Mouse (Mus musculus) C2C12 (cell line): Measurements from ENCODE around the gene Zfp277. TPM values are rescaled to one million over a fixed set of nuclear protein-coding genes. Genes with fewer than 3 reads are reported as not detected.

Experiments
- H3K27me3 ChIP-seq: one replicate; pipeline ENCODE4 v1.6.1; 2011; ENCODE audit not compliant: control insufficient read depth, insufficient read depth, insufficient read length
- H3K36me3 ChIP-seq: one replicate; pipeline ENCODE4 v1.6.1; 2011; ENCODE audit not compliant: control insufficient read depth, insufficient read depth
- H3K4me3 ChIP-seq: one replicate; pipeline ENCODE4 v1.5.1; 2011; ENCODE audit warnings: mild to moderate bottlenecking, control low read depth; ENCODE audit not compliant: poor library complexity, insufficient read depth, severe bottlenecking
- H3K79me2 ChIP-seq: one replicate; pipeline ENCODE4 v1.6.1; 2011; ENCODE audit not compliant: control insufficient read depth, insufficient read depth
- H3K79me3 ChIP-seq: one replicate; pipeline ENCODE4 v1.6.1; 2011; ENCODE audit warnings: low read depth, control low read depth
- H3ac ChIP-seq: one replicate; pipeline ENCODE3; 2011; ENCODE audit warnings: low read depth; ENCODE audit not compliant: control insufficient read depth, insufficient read length
- CEBPB ChIP-seq: IDR thresholded peaks from one replicate; pipeline ENCODE4 v1.6.1; 2011; ENCODE audit warnings: low read depth, mild to moderate bottlenecking, control low read depth, moderate library complexity
- CTCF ChIP-seq: IDR thresholded peaks from one replicate; pipeline ENCODE4 v1.5.1; 2011; ENCODE audit not compliant: control insufficient read depth, insufficient read depth, insufficient read length
- FOSL1 ChIP-seq: IDR thresholded peaks from one replicate; pipeline ENCODE4 v1.8.0; 2011; ENCODE audit warnings: mild to moderate bottlenecking, low read length; ENCODE audit not compliant: poor library complexity, insufficient read depth, severe bottlenecking
- MAX ChIP-seq: IDR thresholded peaks from one replicate; pipeline ENCODE4 v1.6.1; 2011; ENCODE audit warnings: mild to moderate bottlenecking, control low read depth
- MYOD1 ChIP-seq: IDR thresholded peaks from one replicate; pipeline ENCODE4 v1.6.1; 2011; ENCODE audit warnings: low read depth; ENCODE audit not compliant: control insufficient read depth, insufficient read length
- MYOG ChIP-seq: IDR thresholded peaks from one replicate; pipeline ENCODE4 v1.6.1; 2011; ENCODE audit not compliant: control insufficient read depth, insufficient read length; ENCODE audit errors: extremely low read depth
- USF1 ChIP-seq: IDR thresholded peaks from one replicate; pipeline ENCODE4 v1.6.1; 2011; ENCODE audit warnings: low read depth, mild to moderate bottlenecking, control low read depth, moderate library complexity
- polyA plus RNA-seq: library from polyadenylated mRNA; unstranded; fragments of >200 nt; fragmentation: generic; extraction: Trizol; gene quantifications from one replicate; pipeline ENCODE4 v1.2.1, GENCODE M21; 2012; ENCODE audit warnings: missing spikeins

Zfp277 gene
- polyA plus RNA-seq, 1 experiment, result 8.0 TPM

- no peaks in the 10 kb centered on the region for H3K79me3 ChIP-seq
- H3K79me2 ChIP-seq, result no peaks in the 10 kb centered on the region
- no peak overlapping the region for H3K4me3 ChIP-seq
- H3ac ChIP-seq, result no peak overlapping the region
- no peaks in the 10 kb centered on the region for H3K36me3 ChIP-seq
- H3K27me3 ChIP-seq, result no peaks in the 10 kb centered on the region
- TF ChIP-seq MAX, result no peak
- no peak for TF ChIP-seq MYOD1
- no peak for TF ChIP-seq MYOG
- no peak for TF ChIP-seq FOSL1
- TF ChIP-seq CEBPB, result no peak
- no peak for TF ChIP-seq USF1
- no peak for TF ChIP-seq CTCF
Measured at GRCm38 (mm10) chr12:40399812-40400211, 45.9 kb downstream of the Zfp277 start.

GRCm38 (mm10) chr12:40399386-40399785 is 46.3 kb downstream of the Zfp277 start:
- H3K4me3 ChIP-seq, result no peak overlapping the region
- no peaks in the 10 kb centered on the region for H3K27me3 ChIP-seq
- H3K36me3 ChIP-seq, result no peaks in the 10 kb centered on the region
- H3ac ChIP-seq, result no peak overlapping the region
- TF ChIP-seq MYOG, result no peak
- TF ChIP-seq MAX, result no peak
- no peak for TF ChIP-seq MYOD1
- no peak for TF ChIP-seq FOSL1
- no peak for TF ChIP-seq CTCF
- TF ChIP-seq CEBPB, result no peak
- TF ChIP-seq USF1, result no peak
- H3K79me2 ChIP-seq, result no peaks in the 10 kb centered on the region
- H3K79me3 ChIP-seq, result no peaks in the 10 kb centered on the region

- Histone ChIP-seq H3K36me3 (no peaks in the 10 kb centered on the region), H3K79me3 (no peaks in the 10 kb centered on the region), H3K4me3 (no peak overlapping the region), H3K27me3 (no peaks in the 10 kb centered on the region), H3K79me2 (no peaks in the 10 kb centered on the region), H3ac (no peak overlapping the region)
- no peak for TF ChIP-seq CTCF
- TF ChIP-seq MAX, result no peak
- TF ChIP-seq MYOD1, result no peak
- no peak for TF ChIP-seq CEBPB
Measured at GRCm38 (mm10) chr12:40398916-40399315, 46.8 kb downstream of the Zfp277 start.

- TF ChIP-seq FOSL1 (no peak), MAX (no peak), CEBPB (no peak), USF1 (no peak), MYOG (no peak), MYOD1 (no peak), CTCF (no peak)
- H3K4me3 ChIP-seq, result no peak overlapping the region
- no peaks in the 10 kb centered on the region for H3K36me3 ChIP-seq
Measured at GRCm38 (mm10) chr12:40392869-40393268, 52.8 kb downstream of the Zfp277 start.

GRCm38 (mm10) chr12:40391262-40391661 is 54.4 kb downstream of the Zfp277 start:
- H3K36me3 ChIP-seq, result no peaks in the 10 kb centered on the region
- H3K27me3 ChIP-seq, result no peaks in the 10 kb centered on the region
- H3K79me3 ChIP-seq, result no peaks in the 10 kb centered on the region
- TF ChIP-seq USF1 (no peak), MYOG (no peak), CEBPB (no peak), FOSL1 (no peak), MYOD1 (no peak), CTCF (no peak), MAX (no peak)
- no peaks in the 10 kb centered on the region for H3K79me2 ChIP-seq
- H3ac ChIP-seq, result no peak overlapping the region
- no peak overlapping the region for H3K4me3 ChIP-seq

More at GRCm38 (mm10) chr12:40392869-40393268, 52.8 kb downstream of the Zfp277 start:
- no peaks in the 10 kb centered on the region for H3K79me2 ChIP-seq
- H3K27me3 ChIP-seq, result no peaks in the 10 kb centered on the region
- no peaks in the 10 kb centered on the region for H3K79me3 ChIP-seq
- no peak overlapping the region for H3ac ChIP-seq

- Histone ChIP-seq H3K4me3 (no peak overlapping the region), H3K27me3 (no peaks in the 10 kb centered on the region), H3K79me3 (no peaks in the 10 kb centered on the region), H3K36me3 (no peaks in the 10 kb centered on the region), H3K79me2 (no peaks in the 10 kb centered on the region), H3ac (no peak overlapping the region)
- TF ChIP-seq MAX (no peak), FOSL1 (no peak), MYOD1 (no peak), CEBPB (no peak), USF1 (no peak), CTCF (no peak)
Measured at GRCm38 (mm10) chr12:40387786-40388185, 57.9 kb downstream of the Zfp277 start.
